Mouse (Mus musculus): ENCODE results near the gene Pdlim7.

The Pdlim7 gene

GRCm38 (mm10) chr13:55513111-55513748 is at the start of gene Pdlim7:
TSS of gene Pdlim7 (minus strand) at chr13:55513676.
- peak; percentile 94 for DNase-seq (ENCODE audit: low read depth, low spot score)

GRCm38 (mm10) chr13:55557499-55557898 is 44.0 kb upstream of the Pdlim7 start:
- DNase-seq (ENCODE audit: low read depth, low spot score): no peak

GRCm38 (mm10) chr13:55555921-55556320 is 42.4 kb upstream of the Pdlim7 start:
- DNase-seq (ENCODE audit: low read depth, low spot score): no peak

GRCm38 (mm10) chr13:55549061-55549460 is 35.6 kb upstream of the Pdlim7 start:
- no peak for DNase-seq (ENCODE audit: low read depth, low spot score)

- DNase-seq (ENCODE audit: low read depth, low spot score): no peak
Measured at GRCm38 (mm10) chr13:55548426-55548825, 35.0 kb upstream of the Pdlim7 start.

GRCm38 (mm10) chr13:55547916-55548315 is 34.4 kb upstream of the Pdlim7 start:
- DNase-seq (ENCODE audit: low read depth, low spot score): no peak

GRCm38 (mm10) chr13:55544792-55545191 is 31.3 kb upstream of the Pdlim7 start:
- DNase-seq (ENCODE audit: low read depth, low spot score): no peak

GRCm38 (mm10) chr13:55543447-55543846 is 30.0 kb upstream of the Pdlim7 start:
- no peak for DNase-seq (ENCODE audit: low read depth, low spot score)

- no peak for DNase-seq (ENCODE audit: low read depth, low spot score)
Measured at GRCm38 (mm10) chr13:55542891-55543290, 29.4 kb upstream of the Pdlim7 start.

- no peak for DNase-seq (ENCODE audit: low read depth, low spot score)
Measured at GRCm38 (mm10) chr13:55540933-55541332, 27.5 kb upstream of the Pdlim7 start.

GRCm38 (mm10) chr13:55536194-55537175 is 23.0 kb upstream of the Pdlim7 start, which contains the start of gene Ddx41:
TSS of gene Ddx41 (minus strand) at chr13:55536658.
- DNase-seq (ENCODE audit: low read depth, low spot score): peak; percentile 100

- DNase-seq (ENCODE audit: low read depth, low spot score): no peak
Measured at GRCm38 (mm10) chr13:55535796-55536193, 22.3 kb upstream of the Pdlim7 start.

- DNase-seq (ENCODE audit: low read depth, low spot score): no peak
Measured at GRCm38 (mm10) chr13:55535191-55535590, 21.7 kb upstream of the Pdlim7 start.

- DNase-seq (ENCODE audit: low read depth, low spot score): no peak
Measured at GRCm38 (mm10) chr13:55529198-55529915, 15.9 kb upstream of the Pdlim7 start, which contains the start of gene Dok3. TSS of gene Dok3 (minus strand) at chr13:55529296.

- no peak for DNase-seq (ENCODE audit: low read depth, low spot score)
Measured at GRCm38 (mm10) chr13:55527834-55528772, 14.6 kb upstream of the Pdlim7 start.

- DNase-seq (ENCODE audit: low read depth, low spot score): no peak
Measured at GRCm38 (mm10) chr13:55527212-55527611, 13.7 kb upstream of the Pdlim7 start.

- DNase-seq (ENCODE audit: low read depth, low spot score): no peak
Measured at GRCm38 (mm10) chr13:55525733-55526553, 12.5 kb upstream of the Pdlim7 start.

- no peak for DNase-seq (ENCODE audit: low read depth, low spot score)
Measured at GRCm38 (mm10) chr13:55523951-55524600, 10.6 kb upstream of the Pdlim7 start.

GRCm38 (mm10) chr13:55523278-55523677 is 9.8 kb upstream of the Pdlim7 start:
- no peak for DNase-seq (ENCODE audit: low read depth, low spot score)
